Mouse (Mus musculus) forebrain, embryonic 11.5 days (tissue): ENCODE measurements at regions not wholly inside any gene's neighbourhood (a gene's known extent, or its start where the extent isn't known, plus 50 kb on each side); places are given as distances from the start of the nearest gene placed in this dataset.

ENCODE experiments used
- ATAC-seq: fragments of 200-750 bp; cut with Nextera tagmentation; replicated peaks from 2 replicates; pipeline ENCODE4 v1.8.0; 2017; ENCODE audit warnings: moderate TSS enrichment; ENCODE audit not compliant: low FRiP score
- DNase-seq: peaks from one replicate; pipeline ENCODE4 v3.0.0-alpha.2; 2017; ENCODE audit warnings: low spot score
- H3K27ac ChIP-seq: fragments of 300-500 bp; sonication (generic); 2 replicates; pipeline ENCODE4 v1.5.1; 2014; ENCODE audit warnings: low read depth, low read length
- H3K27me3 ChIP-seq: fragments of 300-500 bp; sonication (generic); 2 replicates; pipeline ENCODE4 v1.6.1; 2014; ENCODE audit warnings: mild to moderate bottlenecking, low read length, mixed read lengths; ENCODE audit not compliant: control insufficient read depth, insufficient read depth
- H3K36me3 ChIP-seq: fragments of 300-500 bp; sonication (generic); 2 replicates; pipeline ENCODE4 v1.6.1; 2014; ENCODE audit warnings: mild to moderate bottlenecking, low read length, moderate library complexity, mixed read lengths; ENCODE audit not compliant: control insufficient read depth, insufficient read depth
- H3K4me1 ChIP-seq: fragments of 300-500 bp; sonication (generic); replicated peaks from 2 replicates; pipeline ENCODE4 v1.6.1; 2014; ENCODE audit warnings: low read length, mixed read lengths; ENCODE audit not compliant: control insufficient read depth, insufficient read depth
- H3K4me2 ChIP-seq: fragments of 300-500 bp; sonication (generic); 2 replicates; pipeline ENCODE4 v1.6.1; 2014; ENCODE audit warnings: low read depth, mild to moderate bottlenecking, low read length, moderate library complexity, mixed read lengths; ENCODE audit not compliant: severe bottlenecking
- H3K4me3 ChIP-seq: fragments of 300-500 bp; sonication (generic); 2 replicates; pipeline ENCODE4 v1.5.1; 2014; ENCODE audit warnings: low read depth, low read length
- H3K9ac ChIP-seq: fragments of 300-500 bp; sonication (generic); 2 replicates; pipeline ENCODE4 v1.6.1; 2014; ENCODE audit warnings: low read length
- H3K9me3 ChIP-seq: fragments of 300-500 bp; sonication (generic); 2 replicates; pipeline ENCODE4 v1.6.1; 2016; ENCODE audit warnings: low read length, mixed read lengths; ENCODE audit not compliant: control insufficient read depth
- WGBS: fragments of 180-500 bp; shearing (Covaris S2); extraction: QIAGEN DNeasy Blood & Tissue Kit; methylation state at CpG from one replicate; pipeline ENCODE4 v1.1.7; 2014; 5-methylcytosine and 5-hydroxymethylcytosine counted together

DNA sequence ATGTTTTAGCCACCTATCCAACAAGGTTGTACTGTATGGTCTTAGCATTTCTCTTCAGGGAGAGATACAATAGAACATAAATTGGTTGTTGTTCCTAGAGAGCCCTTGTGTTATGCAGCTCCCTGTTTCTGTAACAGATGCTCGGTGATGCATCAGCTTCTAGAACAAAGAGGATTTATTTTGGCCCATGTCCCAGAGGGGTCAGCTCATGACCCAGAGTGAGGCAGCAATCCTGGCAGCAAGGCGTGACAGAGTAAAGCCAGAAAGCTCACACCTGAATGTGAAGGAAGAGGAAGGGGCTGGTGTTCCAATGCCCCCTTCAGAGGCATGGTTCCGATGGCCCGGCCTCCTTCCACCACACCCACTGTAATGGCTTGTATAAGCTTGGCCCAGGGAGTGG, 88.8 kb downstream of the Ets2 start:
- no peaks in the 10 kb centered on the region for H3K9me3 ChIP-seq
- 89% methylated on average over 4 of the region's 4 CpGs for WGBS

DNA sequence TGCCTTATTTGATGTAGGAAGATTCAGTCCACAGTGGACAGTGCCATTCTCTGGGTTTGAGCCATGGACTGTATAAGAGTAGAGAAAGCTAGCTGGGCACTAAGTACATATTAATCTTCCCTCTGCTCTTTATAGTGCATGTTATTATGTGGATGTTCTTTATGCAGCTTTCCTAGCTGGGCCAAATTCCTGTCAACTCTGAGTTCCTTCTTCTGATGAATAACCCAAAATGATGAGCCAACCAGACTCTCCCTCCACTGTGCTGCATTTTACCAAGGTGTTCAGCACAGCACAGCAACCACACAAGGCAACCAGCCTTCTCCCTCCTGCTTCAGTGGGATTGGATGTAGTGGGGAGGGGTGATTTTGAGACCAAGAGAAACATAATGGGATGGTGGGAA, 87.7 kb downstream of the Ets2 start:
- Histone ChIP-seq H3K9me3 (no peaks in the 10 kb centered on the region), H3K9ac (no peak overlapping the region), H3K4me1 (no peaks in the 10 kb centered on the region), H3K4me2 (no peak overlapping the region), H3K4me3 (no peak overlapping the region), H3K27me3 (no peaks in the 10 kb centered on the region), H3K36me3 (no peaks in the 10 kb centered on the region), H3K27ac (no peak overlapping the region)
- no peak for ATAC-seq
- no peak for DNase-seq

More for the DNA sequence above, 88.8 kb downstream of the Ets2 start:
- ATAC-seq (no peak), DNase-seq (no peak)
- H3K27me3 ChIP-seq, result no peaks in the 10 kb centered on the region
- H3K4me3 ChIP-seq, result no peak overlapping the region
- H3K36me3 ChIP-seq, result no peaks in the 10 kb centered on the region
- H3K9ac ChIP-seq, result no peak overlapping the region
- H3K4me1 ChIP-seq, result no peaks in the 10 kb centered on the region
- no peak overlapping the region for H3K4me2 ChIP-seq
- no peak overlapping the region for H3K27ac ChIP-seq

DNA sequence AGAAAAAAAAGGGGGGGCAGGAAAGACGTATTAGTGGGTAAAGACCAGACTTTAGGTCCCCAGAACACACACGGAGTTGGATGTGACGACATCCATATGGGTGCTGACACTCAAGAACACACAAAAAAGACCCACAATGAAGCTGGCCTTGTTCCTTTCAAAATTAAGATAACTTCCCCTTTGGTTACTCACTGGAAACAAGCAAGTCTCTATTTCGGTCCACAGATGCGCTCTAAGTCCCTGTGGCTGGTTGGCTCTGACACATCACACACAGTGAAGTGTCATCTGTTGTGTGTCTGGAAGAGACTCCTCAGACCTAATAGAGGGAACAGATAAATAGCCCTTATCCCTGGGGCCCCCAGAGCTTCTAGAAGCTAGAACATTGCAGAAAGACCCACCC, 79.8 kb downstream of the Ets2 start:
- Histone ChIP-seq H3K4me2 (no peak overlapping the region), H3K36me3 (no peaks in the 10 kb centered on the region), H3K27ac (no peak overlapping the region), H3K9ac (no peak overlapping the region), H3K4me1 (no peaks in the 10 kb centered on the region), H3K27me3 (no peaks in the 10 kb centered on the region), H3K4me3 (no peak overlapping the region), H3K9me3 (no peaks in the 10 kb centered on the region)
- DNase-seq (no peak), ATAC-seq (no peak)
- 89% methylated on average over 5 of the region's 5 CpGs for WGBS

DNA sequence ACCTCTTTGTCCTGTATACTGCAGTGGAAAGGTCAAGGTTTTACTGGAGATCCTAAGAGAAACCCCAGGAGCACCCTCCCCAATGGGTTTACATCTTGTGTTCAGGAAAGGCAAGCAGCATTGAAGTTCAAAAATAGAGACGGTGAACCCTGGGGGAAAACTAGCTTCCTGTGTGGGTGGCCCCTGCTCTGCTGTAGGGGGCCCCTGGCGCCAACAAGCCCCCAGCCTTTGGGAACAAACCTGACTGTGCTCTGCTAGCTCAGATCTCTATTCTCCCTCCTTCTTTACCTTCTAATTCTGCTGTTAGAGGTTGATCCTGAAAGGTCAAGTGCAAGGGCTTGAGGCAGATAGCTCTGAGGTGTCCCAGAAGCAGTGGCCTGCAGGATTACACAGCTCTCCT, 78.6 kb downstream of the Ets2 start:
- Histone ChIP-seq H3K4me2 (no peak overlapping the region), H3K27me3 (no peaks in the 10 kb centered on the region), H3K36me3 (no peaks in the 10 kb centered on the region), H3K9ac (no peak overlapping the region), H3K27ac (no peak overlapping the region), H3K4me1 (no peaks in the 10 kb centered on the region), H3K4me3 (no peak overlapping the region), H3K9me3 (no peaks in the 10 kb centered on the region)
- no peak for ATAC-seq
- 80% methylated on average over 2 of the region's 2 CpGs for WGBS
- no peak for DNase-seq

DNA sequence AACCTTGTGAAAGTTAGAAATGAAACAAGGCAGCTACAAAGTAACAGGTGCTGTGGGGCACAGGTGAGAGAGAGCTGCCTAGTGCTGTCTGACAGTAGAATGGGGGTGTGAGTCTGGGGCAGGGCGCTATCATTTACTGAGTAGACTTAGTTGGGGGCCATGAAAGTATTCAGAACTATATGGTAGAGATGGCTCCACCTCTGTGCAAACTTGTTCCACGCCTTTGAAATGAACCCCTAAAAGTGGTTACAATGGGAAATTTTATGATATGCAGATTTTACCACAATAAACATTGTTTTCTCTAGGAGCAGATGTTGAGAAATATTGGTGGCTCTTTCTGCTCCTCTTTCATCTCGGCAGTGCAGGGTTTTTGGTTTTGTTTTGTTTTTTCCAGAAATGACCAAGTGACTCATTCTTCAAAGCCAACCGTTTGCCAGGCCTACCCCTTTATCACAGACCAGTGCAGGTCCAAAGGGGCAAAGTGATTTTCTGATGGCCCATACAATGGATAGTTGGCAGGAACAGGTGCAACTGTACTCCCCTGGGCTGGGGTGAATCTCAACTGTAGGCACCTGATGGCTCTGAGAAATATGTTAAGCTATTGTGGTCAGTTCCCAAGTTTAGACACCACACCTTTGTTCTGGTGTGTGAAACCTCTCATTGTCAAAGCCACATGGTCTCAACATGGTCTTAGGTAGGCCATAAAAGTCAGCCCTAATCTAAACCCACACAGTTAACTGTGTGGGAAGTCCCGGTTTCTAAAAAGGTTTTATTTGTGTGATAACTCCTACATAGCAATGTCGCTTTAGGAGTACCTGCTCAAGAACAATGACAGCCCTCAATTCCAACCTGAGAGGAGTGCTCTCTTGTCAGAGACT, 77.2 kb downstream of the Ets2 start:
- no peaks in the 10 kb centered on the region for H3K36me3 ChIP-seq
- DNase-seq (no peak), ATAC-seq (no peak)
- no peak overlapping the region for H3K27ac ChIP-seq
- H3K27me3 ChIP-seq, result no peaks in the 10 kb centered on the region
- H3K9me3 ChIP-seq, result no peaks in the 10 kb centered on the region
- H3K9ac ChIP-seq, result no peak overlapping the region
- H3K4me2 ChIP-seq, result no peak overlapping the region
- WGBS, result 89% methylated on average over 6 of the region's 6 CpGs
- no peak overlapping the region for H3K4me3 ChIP-seq
- no peaks in the 10 kb centered on the region for H3K4me1 ChIP-seq

DNA sequence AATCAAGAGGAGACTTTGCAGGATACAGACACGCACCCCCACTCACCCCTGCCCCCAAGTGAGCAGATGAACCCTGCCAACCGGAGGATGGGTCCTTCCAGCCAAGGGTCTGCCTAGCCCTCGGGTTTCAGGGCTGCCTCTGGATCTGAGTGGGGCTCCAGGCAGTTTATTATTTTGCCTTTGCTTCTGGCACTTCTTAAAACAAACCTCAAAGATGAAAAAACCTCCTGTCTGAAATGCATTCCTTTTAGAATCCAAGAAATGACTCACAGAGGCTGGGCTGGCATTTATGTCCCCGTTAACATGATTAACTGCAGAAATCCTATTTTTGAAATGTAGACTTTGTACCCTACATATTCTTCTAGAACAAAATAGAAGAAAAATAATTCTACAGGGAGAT, 76.3 kb downstream of the Ets2 start:
- WGBS, result 73% methylated on average over 4 of the region's 4 CpGs
- H3K27me3 ChIP-seq, result no peaks in the 10 kb centered on the region
- no peak overlapping the region for H3K4me3 ChIP-seq
- no peak overlapping the region for H3K27ac ChIP-seq
- no peaks in the 10 kb centered on the region for H3K36me3 ChIP-seq
- no peaks in the 10 kb centered on the region for H3K9me3 ChIP-seq
- no peak overlapping the region for H3K9ac ChIP-seq
- no peaks in the 10 kb centered on the region for H3K4me1 ChIP-seq
- DNase-seq, result no peak
- no peak for ATAC-seq
- H3K4me2 ChIP-seq, result no peak overlapping the region

DNA sequence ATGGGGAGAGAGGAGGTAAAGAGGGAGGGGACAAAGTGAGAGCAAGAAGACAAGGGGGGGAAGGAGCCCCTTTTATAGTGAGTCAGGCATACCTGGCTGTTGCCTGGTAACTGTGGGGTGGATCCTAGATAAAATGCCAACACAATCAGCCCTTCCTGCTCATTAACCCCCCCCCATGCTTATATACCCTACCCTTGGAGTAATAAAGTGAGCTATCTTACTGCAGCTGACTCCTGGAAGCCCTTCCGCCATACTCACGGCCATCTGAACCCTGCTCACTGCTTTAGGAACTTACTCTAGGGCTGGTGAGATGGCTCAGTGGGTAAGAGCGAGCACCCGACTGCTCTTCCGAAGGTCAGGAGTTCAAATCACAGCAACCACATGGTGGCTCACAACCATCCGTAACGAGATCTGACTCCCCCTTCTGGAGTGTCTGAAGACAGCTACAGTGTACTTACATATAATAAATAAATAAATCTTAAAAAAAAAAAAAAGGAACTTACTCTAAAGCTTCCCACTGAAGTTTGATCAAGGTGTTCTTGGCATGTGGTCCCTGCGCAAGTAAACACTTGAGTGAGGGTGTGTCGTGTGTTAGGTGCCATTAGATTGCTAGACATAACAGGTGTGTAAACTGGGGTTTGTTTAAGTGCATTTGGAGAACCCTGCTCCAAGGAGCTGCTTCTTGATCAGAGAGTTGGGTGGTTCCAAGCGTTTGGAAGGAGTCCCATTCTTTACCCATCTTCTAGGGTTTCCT, 74.9 kb downstream of the Ets2 start:
- no peaks in the 10 kb centered on the region for H3K9me3 ChIP-seq
- no peak for ATAC-seq
- no peaks in the 10 kb centered on the region for H3K36me3 ChIP-seq
- no peak overlapping the region for H3K9ac ChIP-seq
- WGBS, result 90% methylated on average over 10 of the region's 10 CpGs
- no peak for DNase-seq
- no peaks in the 10 kb centered on the region for H3K27me3 ChIP-seq
- H3K27ac ChIP-seq, result no peak overlapping the region
- H3K4me2 ChIP-seq, result no peak overlapping the region
- no peaks in the 10 kb centered on the region for H3K4me1 ChIP-seq
- H3K4me3 ChIP-seq, result no peak overlapping the region

DNA sequence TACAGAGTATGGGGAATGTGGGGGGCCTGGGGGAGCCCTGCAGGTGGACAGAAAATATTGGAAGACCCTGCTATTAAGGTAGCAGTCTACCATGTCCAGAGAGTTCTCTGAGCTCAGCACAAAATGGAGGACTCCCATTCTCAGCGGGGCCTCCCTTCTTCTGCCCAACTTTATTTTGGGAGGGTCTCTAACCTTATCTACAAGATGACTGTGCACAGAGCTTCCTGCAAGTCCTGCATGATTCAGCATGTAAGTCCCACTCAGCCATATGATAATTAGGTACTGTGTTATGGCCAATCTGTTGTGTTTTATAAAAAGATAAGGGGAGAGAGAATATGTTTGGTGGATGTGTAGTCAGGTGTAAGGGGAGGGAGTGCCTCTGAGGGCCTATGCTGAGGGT, 74.1 kb downstream of the Ets2 start:
- Histone ChIP-seq H3K4me2 (no peak overlapping the region), H3K4me1 (no peaks in the 10 kb centered on the region), H3K9ac (no peak overlapping the region), H3K36me3 (no peaks in the 10 kb centered on the region), H3K9me3 (no peaks in the 10 kb centered on the region), H3K27ac (no peak overlapping the region), H3K27me3 (no peaks in the 10 kb centered on the region), H3K4me3 (no peak overlapping the region)
- WGBS, result 78% methylated on average over 1 of the region's 1 CpGs
- no peak for ATAC-seq
- no peak for DNase-seq

DNA sequence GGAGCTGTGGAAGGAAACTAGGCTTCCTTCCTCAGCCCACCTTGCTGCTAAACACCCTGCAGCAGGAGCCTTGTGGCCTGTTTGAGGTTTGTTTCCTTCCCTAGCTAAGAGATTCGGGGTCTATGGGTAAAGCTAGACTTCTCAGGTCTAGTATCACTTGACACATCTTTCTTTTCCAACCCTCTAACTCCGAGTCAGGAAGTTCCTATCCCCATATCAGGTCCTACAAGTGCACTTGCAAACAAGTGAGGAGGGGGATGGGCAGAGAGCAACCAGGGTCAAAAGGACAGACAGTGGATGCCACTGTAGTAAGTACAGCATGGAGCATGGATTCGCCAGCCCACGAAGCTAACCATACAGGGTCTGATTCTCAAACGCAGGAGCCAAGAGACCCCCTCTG, 73.5 kb downstream of the Ets2 start:
- no peak overlapping the region for H3K4me3 ChIP-seq
- no peak for ATAC-seq
- no peak overlapping the region for H3K27ac ChIP-seq
- H3K27me3 ChIP-seq, result no peaks in the 10 kb centered on the region
- no peaks in the 10 kb centered on the region for H3K4me1 ChIP-seq
- no peak for DNase-seq
- 89% methylated on average over 5 of the region's 5 CpGs for WGBS
- H3K9ac ChIP-seq, result no peak overlapping the region
- H3K4me2 ChIP-seq, result no peak overlapping the region
- H3K36me3 ChIP-seq, result no peaks in the 10 kb centered on the region
- no peaks in the 10 kb centered on the region for H3K9me3 ChIP-seq
